Mouse (Mus musculus) kidney, adult 10 weeks (tissue): ENCODE results near the gene Gal3st4. TPM values are rescaled to one million over a fixed set of nuclear protein-coding genes. Genes with fewer than 3 reads are reported as not detected.

Experiments
- polyA plus RNA-seq: library from polyadenylated mRNA; stranded (reverse); fragments of 350-450 nt; fragmentation: Illumina TruSeq; extraction: RNeasy Lipid Tissue Mini Kit (QIAGEN cat#74804); gene quantifications from one replicate; pipeline ENCODE4 v1.2.3, GENCODE M21; 2014; ENCODE audit warnings: low read depth, low replicate concordance

Gal3st4 gene
- not detected for polyA plus RNA-seq

GRCm38 (mm10) chr5:138272409-138272923, at the start of gene Gal3st4:
Gal3st4 (minus strand) TSS chr5:138272840.

GRCm38 (mm10) chr5:138279585-138280424, 7.2 kb upstream of the Gal3st4 start, which contains the start of the genes Gm43720, Gpc2 and Stag3:
Gm43720 (minus strand) TSS chr5:138279958.
Gpc2 (minus strand) TSS chr5:138280005.
Stag3 (plus strand) TSS chr5:138280240.

GRCm38 (mm10) chr5:138263260-138264206, 9.1 kb downstream of the Gal3st4 start, which contains the start of gene BC037034:
BC037034 (minus strand) TSS chr5:138264033.

GRCm38 (mm10) chr5:138255353-138256093, 17.1 kb downstream of the Gal3st4 start, which contains the start of gene Lamtor4:
Lamtor4 (plus strand) TSS chr5:138255482.

GRCm38 (mm10) chr5:138225700-138226099, 46.9 kb downstream of the Gal3st4 start, which contains the start of gene Nxpe5:
Nxpe5 (plus strand) TSS chr5:138225898.

Other genes with a start within 250 kb of the Gal3st4 start
- not detected for gene Smok3c, start 219.6 kb downstream of the Gal3st4 start, polyA plus RNA-seq
- gene Zkscan1, start 187.8 kb downstream of the Gal3st4 start, polyA plus RNA-seq = 50.9 TPM
- gene Zscan21, start 155.9 kb downstream of the Gal3st4 start, polyA plus RNA-seq = 17.5 TPM
- 16.9 TPM for gene Zfp113, start 117.1 kb downstream of the Gal3st4 start, polyA plus RNA-seq
- 75.6 TPM for gene Cops6, start 111.8 kb downstream of the Gal3st4 start, polyA plus RNA-seq
- 4.8 TPM for gene Ap4m1, start 100.8 kb downstream of the Gal3st4 start, polyA plus RNA-seq
- gene Mcm7, start 100.4 kb downstream of the Gal3st4 start, polyA plus RNA-seq = 6.9 TPM
- 2.7 TPM for gene Taf6, start 85.4 kb downstream of the Gal3st4 start, polyA plus RNA-seq
- gene Cnpy4, start 85.4 kb downstream of the Gal3st4 start, polyA plus RNA-seq = 9.6 TPM
- 0.36 TPM for gene Mblac1, start 78.5 kb downstream of the Gal3st4 start, polyA plus RNA-seq
- not detected for gene Nxpe5, start 46.9 kb downstream of the Gal3st4 start, polyA plus RNA-seq
- 2.1 TPM for gene Lamtor4, start 17.4 kb downstream of the Gal3st4 start, polyA plus RNA-seq
- gene BC037034, start 8.8 kb downstream of the Gal3st4 start, polyA plus RNA-seq = 1.3 TPM
- gene Gm43720, start 7.1 kb upstream of the Gal3st4 start, polyA plus RNA-seq = not detected
- gene Gpc2, start 7.2 kb upstream of the Gal3st4 start, polyA plus RNA-seq = not detected
- gene Stag3, start 7.4 kb upstream of the Gal3st4 start, polyA plus RNA-seq = not detected
- gene Pvrig, start 69.1 kb upstream of the Gal3st4 start, polyA plus RNA-seq = not detected
- 24.4 TPM for gene Zfp157, start 168.6 kb upstream of the Gal3st4 start, polyA plus RNA-seq